Mouse (Mus musculus): ENCODE results near the gene Psen1. TPM values are rescaled to one million over a fixed set of nuclear protein-coding genes. Genes with fewer than 3 reads are reported as not detected.

The Psen1 gene
- polyA plus RNA-seq, 1 experiment, result 53.0 TPM

DNA sequence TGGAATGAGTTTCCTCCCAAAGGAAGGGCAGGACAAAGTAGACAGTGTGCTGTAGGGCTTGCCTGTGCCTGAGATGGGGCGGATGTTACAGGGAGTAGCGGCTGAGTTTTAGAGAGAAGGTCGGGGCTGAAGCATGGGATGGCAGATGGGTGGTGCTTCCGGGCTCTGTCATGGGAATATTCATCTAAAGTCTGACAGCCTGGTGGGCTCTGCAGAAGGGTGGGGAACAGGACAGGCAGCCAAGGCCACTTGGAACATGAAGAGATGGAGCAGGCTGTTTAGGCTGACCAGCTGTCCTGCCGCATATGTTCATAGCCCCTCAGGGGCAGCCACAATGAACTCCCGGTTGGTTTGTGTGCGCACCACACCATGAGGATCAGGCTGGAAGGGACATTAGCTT lies 93.3 kb downstream of the Psen1 start:
- TF ChIP-seq POLR2A (IDR thresholded peaks at IDR 0.05; ENCODE audit: borderline replicate concordance, extremely low read depth, insufficient read depth, insufficient read length, poor library complexity, severe bottlenecking), result no peak
- no peak for TF ChIP-seq CTCF (IDR thresholded peaks at IDR 0.05; ENCODE audit: borderline replicate concordance, extremely low read depth, insufficient read depth, insufficient read length)
- DNase-seq (ENCODE audit: low read depth), result no peak

DNA sequence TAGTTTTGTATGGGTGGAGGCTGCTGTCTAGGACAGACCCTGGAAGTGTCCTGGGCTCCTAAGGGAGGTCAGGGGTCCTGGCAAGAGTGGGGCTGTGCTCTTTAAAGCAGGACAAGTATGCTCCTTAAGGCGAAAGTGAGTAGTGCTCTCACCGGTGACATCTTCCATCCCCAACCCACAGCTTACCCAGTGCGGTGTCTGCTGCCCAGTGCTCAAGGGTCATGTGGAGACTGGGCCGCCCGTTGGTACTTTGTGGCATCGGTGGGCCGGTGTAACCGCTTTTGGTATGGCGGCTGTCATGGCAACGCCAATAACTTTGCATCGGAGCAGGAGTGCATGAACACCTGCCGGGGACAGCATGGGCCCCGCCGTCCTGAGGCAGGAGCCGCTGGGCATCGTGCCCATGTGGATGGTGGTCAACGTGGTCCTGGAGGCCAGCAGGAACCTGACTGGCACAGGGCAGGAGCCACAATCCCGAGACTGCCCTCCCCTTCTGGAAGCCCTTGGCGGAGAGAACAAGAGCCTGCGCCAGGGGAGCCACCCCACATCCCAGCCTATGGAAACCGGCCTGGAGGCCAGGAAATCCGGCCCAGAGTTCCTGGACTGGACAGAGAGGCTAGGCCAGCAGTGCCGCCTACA lies 93.8 kb downstream of the Psen1 start:
- TF ChIP-seq POLR2A (IDR thresholded peaks at IDR 0.05; ENCODE audit: borderline replicate concordance, extremely low read depth, insufficient read depth, insufficient read length, poor library complexity, severe bottlenecking) (no peak), CTCF (IDR thresholded peaks at IDR 0.05; ENCODE audit: borderline replicate concordance, extremely low read depth, insufficient read depth, insufficient read length) (no peak)
- no peak for DNase-seq (ENCODE audit: low read depth)

DNA sequence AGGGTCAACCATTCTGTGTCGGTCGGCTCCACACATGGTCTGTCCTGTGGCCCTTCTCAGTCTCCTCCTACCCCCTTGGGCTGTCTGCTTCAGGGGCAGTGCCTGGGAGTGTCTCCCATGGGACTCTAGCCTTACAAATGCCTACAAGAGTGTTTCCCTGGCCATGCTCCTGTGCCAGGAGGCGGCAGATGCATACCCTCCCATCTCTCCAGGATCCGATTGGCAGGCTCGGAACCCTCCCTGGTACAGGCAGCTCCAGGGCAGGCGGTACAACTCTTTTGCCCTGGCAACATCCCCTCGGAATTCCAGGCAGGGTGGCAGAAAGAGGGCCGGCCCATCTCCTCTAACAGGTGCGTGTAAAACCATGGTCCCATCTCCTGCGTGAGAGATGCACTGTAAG lies 94.7 kb downstream of the Psen1 start:
- no peak for DNase-seq (ENCODE audit: low read depth)
- TF ChIP-seq POLR2A (IDR thresholded peaks at IDR 0.05; ENCODE audit: borderline replicate concordance, extremely low read depth, insufficient read depth, insufficient read length, poor library complexity, severe bottlenecking) (no peak), CTCF (IDR thresholded peaks at IDR 0.05; ENCODE audit: borderline replicate concordance, extremely low read depth, insufficient read depth, insufficient read length) (no peak)

Other genes starting within 250 kb of the Psen1 start
- 8.8 and 20.9 TPM in 2 replicates for gene Dpf3, start 200.4 kb upstream of the Psen1 start, polyA plus RNA-seq (2012; rRNA removed)
- 51.2 and 57.4 TPM in 2 replicates for gene Dcaf4, start 167.7 kb upstream of the Psen1 start, polyA plus RNA-seq (2012; rRNA removed)
- gene Zfyve1, start 90.9 kb upstream of the Psen1 start, polyA plus RNA-seq (2012; rRNA removed), result 49.4 and 54.1 TPM in 2 replicates
- 133 and 166 TPM in 2 replicates for gene Rbm25, start 56.9 kb upstream of the Psen1 start, polyA plus RNA-seq (2012; rRNA removed)
- 0.77 and 0.85 TPM in 2 replicates for gene Papln, start 75.5 kb downstream of the Psen1 start, polyA plus RNA-seq (2012; rRNA removed)
- 36.7 and 44.7 TPM in 2 replicates for gene Numb, start 233.8 kb downstream of the Psen1 start, polyA plus RNA-seq (2012; rRNA removed)